Mouse (Mus musculus) forebrain, postnatal 0 days (tissue): Measurements from ENCODE around the gene Rdh5. TPM values are rescaled to one million over a fixed set of nuclear protein-coding genes. Genes with fewer than 3 reads are reported as not detected.

Experiments
- ATAC-seq: fragments of 200-750 bp; cut with Nextera tagmentation; 2 replicates; pipeline ENCODE4 v1.8.0; 2017; ENCODE audit warnings: mild to moderate bottlenecking, moderate library complexity
- DNase-seq: peaks from one replicate; pipeline ENCODE4 v3.0.0-alpha.2; 2015
- H3K27ac ChIP-seq: fragments of 300-500 bp; sonication (generic); 2 replicates; pipeline ENCODE4 v1.5.1; 2014; ENCODE audit warnings: low read depth, mild to moderate bottlenecking, antibody characterized with exemption, low read length, moderate library complexity, mixed read lengths
- H3K27me3 ChIP-seq: fragments of 300-500 bp; sonication (generic); 2 replicates; pipeline ENCODE4 v1.6.1; 2014; ENCODE audit warnings: mild to moderate bottlenecking, low read length, mixed read lengths; ENCODE audit not compliant: insufficient read depth
- H3K36me3 ChIP-seq: fragments of 300-500 bp; sonication (generic); 2 replicates; pipeline ENCODE4 v1.6.1; 2014; ENCODE audit warnings: mild to moderate bottlenecking, moderate library complexity; ENCODE audit not compliant: insufficient read depth
- H3K4me1 ChIP-seq: fragments of 300-500 bp; sonication (generic); 2 replicates; pipeline ENCODE4 v1.6.1; 2014; ENCODE audit warnings: antibody characterized with exemption; ENCODE audit not compliant: insufficient read depth
- H3K4me2 ChIP-seq: fragments of 300-500 bp; sonication (generic); 2 replicates; pipeline ENCODE4 v1.6.1; 2014; ENCODE audit warnings: low read depth, mild to moderate bottlenecking, moderate library complexity
- H3K4me3 ChIP-seq: fragments of 300-500 bp; sonication (generic); 2 replicates; pipeline ENCODE4 v1.5.1; 2014; ENCODE audit warnings: low read depth, low read length, mixed read lengths
- H3K9ac ChIP-seq: fragments of 300-500 bp; sonication (generic); 2 replicates; pipeline ENCODE4 v1.6.1; 2014; ENCODE audit warnings: mild to moderate bottlenecking
- H3K9me3 ChIP-seq: fragments of 300-500 bp; sonication (generic); 2 replicates; pipeline ENCODE4 v1.6.1; 2016; ENCODE audit warnings: low read length
- CTCF ChIP-seq: sonication (generic); IDR thresholded peaks from 2 replicates; pipeline ENCODE4 v1.5.1; 2016; ENCODE audit warnings: antibody characterized with exemption, control low read depth, low read depth
- WGBS: fragments of 180-500 bp; shearing (Covaris S2); extraction: QIAGEN DNeasy Blood & Tissue Kit; methylation state at CpG from one replicate; pipeline ENCODE4 v1.1.7; 2014; 5-methylcytosine and 5-hydroxymethylcytosine counted together
- polyA plus RNA-seq: library from polyadenylated mRNA; unstranded; fragments of >200 nt; fragmentation: Nextera tagmentation; extraction: Ambion mirVana; gene quantifications from 2 replicates; pipeline ENCODE4 v1.2.1, GENCODE M21; 2015
- total RNA-seq: library from RNA; depleted of rRNA; stranded (reverse); fragments of >200 nt; gene quantifications from 2 replicates; pipeline ENCODE4 v1.2.3, GENCODE M21; 2014; rRNA removed

The Rdh5 gene
- total RNA-seq (4.1 and 5.8 TPM in 2 replicates), polyA plus RNA-seq (6.9 and 10.2 TPM in 2 replicates)

GRCm38 (mm10) chr10:128922822-128923012 is at the start of gene Rdh5:
TSS of gene Rdh5 (minus strand) at chr10:128922888.
- Histone ChIP-seq H3K9me3 (no peaks in the 10 kb centered on the region), H3K4me1 (peaks cover 14% of the 10 kb centered on the region), H3K9ac (peak within 1 kb of the TSS; percentile 83), H3K4me2 (peak within 1 kb of the TSS; percentile 67), H3K36me3 (0 out of 2 replicates have a peak, but pooled peaks cover 6% of the 10 kb centered on the region), H3K4me3 (peak within 1 kb of the TSS; percentile 70), H3K27me3 (no peaks in the 10 kb centered on the region), H3K27ac (peak within 1 kb of the TSS; percentile 93)
- TF ChIP-seq CTCF: no peak
- DNase-seq (no peak), ATAC-seq (no peak)
- 7% methylated on average over 1 of the region's 1 CpGs for WGBS

- TF ChIP-seq CTCF: no peak
- no peak for ATAC-seq
- DNase-seq: no peak
- H3K36me3 ChIP-seq: no peaks in the 10 kb centered on the region
- no peaks in the 10 kb centered on the region for H3K9me3 ChIP-seq
- 33% methylated on average over 1 of the region's 1 CpGs for WGBS
- no peak overlapping the region for H3K4me2 ChIP-seq
- H3K27ac ChIP-seq: no peak overlapping the region
- H3K9ac ChIP-seq: no peak overlapping the region
- no peak overlapping the region for H3K4me3 ChIP-seq
- H3K4me1 ChIP-seq: no peaks in the 10 kb centered on the region
- H3K27me3 ChIP-seq: no peaks in the 10 kb centered on the region
These were observed 48.1 kb upstream of the Rdh5 start for GRCm38 (mm10) chr10:128970740-128971250.

GRCm38 (mm10) chr10:128968341-128968749 is 45.7 kb upstream of the Rdh5 start:
- H3K4me2 ChIP-seq: no peak overlapping the region
- no peaks in the 10 kb centered on the region for H3K4me1 ChIP-seq
- no peak overlapping the region for H3K4me3 ChIP-seq
- H3K36me3 ChIP-seq: no peaks in the 10 kb centered on the region
- ATAC-seq: no peak
- no peak overlapping the region for H3K27ac ChIP-seq
- no peak for DNase-seq
- no peak overlapping the region for H3K9ac ChIP-seq
- H3K27me3 ChIP-seq: no peaks in the 10 kb centered on the region
- WGBS: 42% methylated on average over 1 of the region's 1 CpGs
- TF ChIP-seq CTCF: no peak
- no peaks in the 10 kb centered on the region for H3K9me3 ChIP-seq

GRCm38 (mm10) chr10:128965871-128966270 is 43.2 kb upstream of the Rdh5 start:
- no peak for TF ChIP-seq CTCF
- H3K4me3 ChIP-seq: no peak overlapping the region
- ATAC-seq (no peak), DNase-seq (no peak)
- no peaks in the 10 kb centered on the region for H3K4me1 ChIP-seq
- no peaks in the 10 kb centered on the region for H3K27me3 ChIP-seq
- H3K9ac ChIP-seq: no peak overlapping the region
- no peak overlapping the region for H3K27ac ChIP-seq
- WGBS: 87% methylated on average over 6 of the region's 6 CpGs
- no peak overlapping the region for H3K4me2 ChIP-seq
- no peaks in the 10 kb centered on the region for H3K36me3 ChIP-seq
- no peaks in the 10 kb centered on the region for H3K9me3 ChIP-seq

- Histone ChIP-seq H3K27me3 (no peaks in the 10 kb centered on the region), H3K27ac (no peak overlapping the region), H3K4me3 (no peak overlapping the region), H3K9me3 (no peaks in the 10 kb centered on the region), H3K36me3 (no peaks in the 10 kb centered on the region), H3K4me2 (no peak overlapping the region), H3K9ac (no peak overlapping the region), H3K4me1 (no peaks in the 10 kb centered on the region)
- ATAC-seq (no peak), DNase-seq (no peak)
- 88% methylated on average over 2 of the region's 2 CpGs for WGBS
- TF ChIP-seq CTCF: no peak
These were observed 42.3 kb upstream of the Rdh5 start for GRCm38 (mm10) chr10:128964961-128965360.

GRCm38 (mm10) chr10:128960590-128961584 is 38.2 kb upstream of the Rdh5 start, which contains the start of gene Mettl7b:
TSS of gene Mettl7b (minus strand) at chr10:128960988.
- no peak within 1 kb of the TSS for H3K27ac ChIP-seq
- DNase-seq: no peak
- H3K4me1 ChIP-seq: no peaks in the 10 kb centered on the region
- H3K4me2 ChIP-seq: no peak within 1 kb of the TSS
- no peaks in the 10 kb centered on the region for H3K9me3 ChIP-seq
- no peak for ATAC-seq
- no peak within 1 kb of the TSS for H3K4me3 ChIP-seq
- no peaks in the 10 kb centered on the region for H3K36me3 ChIP-seq
- no peak for TF ChIP-seq CTCF
- WGBS: 88% methylated on average over 12 of the region's 12 CpGs
- H3K9ac ChIP-seq: no peak within 1 kb of the TSS
- no peaks in the 10 kb centered on the region for H3K27me3 ChIP-seq

GRCm38 (mm10) chr10:128960142-128960541 is 37.5 kb upstream of the Rdh5 start:
- no peak overlapping the region for H3K4me3 ChIP-seq
- TF ChIP-seq CTCF: no peak
- no peaks in the 10 kb centered on the region for H3K4me1 ChIP-seq
- DNase-seq (no peak), ATAC-seq (no peak)
- no peak overlapping the region for H3K27ac ChIP-seq
- no peak overlapping the region for H3K9ac ChIP-seq
- H3K9me3 ChIP-seq: no peaks in the 10 kb centered on the region
- H3K36me3 ChIP-seq: no peaks in the 10 kb centered on the region
- no peak overlapping the region for H3K4me2 ChIP-seq
- no peaks in the 10 kb centered on the region for H3K27me3 ChIP-seq
- WGBS: 84% methylated on average over 4 of the region's 4 CpGs
